Mouse (Mus musculus): ENCODE data around the gene Pigk.

- TF ChIP-seq ZC3H11A (IDR thresholded peaks at IDR 0.05; ENCODE audit: borderline replicate concordance, low read depth, low read length) (no peak), ZNF384 (IDR thresholded peaks at IDR 0.05; ENCODE audit: low read depth, low read length) (no peak), MAFK (IDR thresholded peaks at IDR 0.05; ENCODE audit: insufficient read depth, low read depth, low read length) (no peak)
These were observed 50.8 kb downstream of the Pigk start for GRCm38 (mm10) chr3:152764516-152765312.

Data from ES-E14 (cell line).